Mouse (Mus musculus) brain, adult 2 months (tissue): Measurements from ENCODE around the gene Ttc24.

ENCODE experiments used
- DNase-seq: peaks from one replicate; pipeline ENCODE4 v3.0.0; 2011; ENCODE audit warnings: low read depth, low spot score

Ttc24 gene

GRCm38 (mm10) chr3:88081345-88082223, 3.5 kb upstream of the Ttc24 start, which contains the start of gene Iqgap3:
TSS of gene Iqgap3 (plus strand) at chr3:88081971.
- DNase-seq, result peak; percentile 95

- DNase-seq, result no peak
Measured at GRCm38 (mm10) chr3:88077441-88077840, 663 bp downstream of the Ttc24 start.

DNA sequence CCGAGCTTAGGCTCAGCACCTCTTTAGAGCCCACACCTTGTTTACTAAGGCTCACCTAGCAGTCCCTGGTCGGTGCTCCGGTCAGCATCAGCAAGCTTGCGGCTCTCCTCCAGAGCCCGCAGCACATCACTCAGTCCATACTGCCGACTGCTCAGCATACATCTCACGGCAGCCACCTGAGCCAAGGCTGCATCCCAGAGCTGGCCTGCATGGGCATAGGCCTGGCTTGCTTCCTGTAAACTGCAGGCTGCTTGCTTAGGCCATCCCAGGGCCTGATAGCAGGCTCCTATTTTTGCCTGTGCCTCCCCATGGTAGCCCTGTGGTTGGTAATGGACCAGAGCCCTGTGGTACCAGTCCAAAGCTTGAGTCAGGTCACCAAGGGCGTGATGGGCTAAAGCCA, 3.3 kb downstream of the Ttc24 start:
- no peak for DNase-seq

DNA sequence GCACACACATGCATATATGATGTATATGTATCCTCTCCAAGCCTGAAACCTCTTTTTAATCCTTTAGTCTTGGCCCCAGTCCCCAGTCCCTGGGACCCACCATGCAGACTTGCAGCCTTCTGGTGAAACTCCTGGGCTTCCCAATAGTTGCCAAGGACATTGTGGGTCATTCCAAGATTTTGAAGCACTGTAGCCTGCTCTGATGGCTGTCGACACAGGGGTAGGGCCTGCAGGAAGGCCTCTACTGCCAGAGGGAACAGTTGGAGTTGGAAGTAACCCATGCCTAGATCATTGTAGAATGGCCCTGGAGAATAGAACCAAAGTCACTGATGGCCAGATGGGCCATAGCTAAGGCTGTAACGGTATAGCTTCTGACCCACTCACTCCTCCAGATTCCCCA, 3.8 kb downstream of the Ttc24 start:
- DNase-seq, result no peak

DNA sequence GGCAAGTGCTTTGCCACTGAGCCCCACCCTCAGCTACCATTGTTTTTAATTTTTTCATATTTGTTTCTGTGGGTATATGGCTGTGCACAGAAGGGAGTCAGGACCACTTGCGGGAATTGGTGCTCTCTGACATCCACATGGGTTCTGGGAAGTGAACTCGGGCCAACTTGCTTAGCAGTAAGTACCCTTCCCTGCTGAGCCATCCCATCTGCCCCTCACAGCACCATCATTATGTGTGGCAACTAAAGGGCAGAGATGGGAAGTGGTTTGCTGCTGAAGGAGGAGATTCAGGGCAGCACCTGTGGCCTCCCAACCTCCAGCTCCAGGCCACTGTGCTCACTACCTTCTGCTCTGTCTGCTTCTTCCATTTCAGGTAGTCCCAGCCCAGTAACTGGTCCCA, 4.5 kb downstream of the Ttc24 start:
- DNase-seq, result peak; percentile 27

DNA sequence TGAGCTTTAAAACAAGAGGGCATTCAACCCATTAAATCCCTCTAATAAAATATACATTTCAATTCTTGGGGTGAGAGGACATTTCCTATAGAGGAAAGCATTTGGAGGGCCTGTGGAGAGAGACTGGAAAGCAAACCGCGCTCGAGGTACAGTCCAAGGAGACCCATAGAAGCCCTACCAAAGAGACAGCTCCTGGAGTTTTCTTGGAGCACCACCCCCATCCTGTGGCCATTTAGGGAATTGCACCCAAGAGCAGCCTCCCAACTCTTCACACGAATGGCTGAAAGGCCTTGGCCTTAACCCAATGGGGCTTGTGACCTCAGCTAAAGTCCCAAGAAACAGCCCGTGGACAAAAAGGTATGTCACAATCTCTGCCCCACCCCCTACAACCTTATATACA, 6.3 kb downstream of the Ttc24 start:
- DNase-seq, result peak; percentile 86

DNA sequence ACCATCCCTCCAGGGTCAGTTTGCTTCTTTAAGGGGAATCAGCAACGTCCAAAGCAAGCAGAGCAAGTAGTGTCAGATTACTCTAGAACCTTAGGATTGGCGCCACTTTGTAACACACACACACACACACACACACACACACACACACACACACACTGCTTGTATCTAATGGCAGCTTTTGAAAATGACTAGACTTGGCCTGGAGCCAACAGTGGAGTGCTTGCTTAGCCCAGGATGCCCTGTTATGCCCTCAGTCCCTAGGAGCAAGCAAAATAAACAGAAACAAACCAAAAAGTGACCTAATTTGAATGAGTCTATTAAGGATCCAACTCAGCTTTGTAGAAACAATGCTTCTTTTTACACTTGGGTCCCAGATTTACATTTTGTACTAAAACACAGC, 9.7 kb downstream of the Ttc24 start:
- no peak for DNase-seq

DNA sequence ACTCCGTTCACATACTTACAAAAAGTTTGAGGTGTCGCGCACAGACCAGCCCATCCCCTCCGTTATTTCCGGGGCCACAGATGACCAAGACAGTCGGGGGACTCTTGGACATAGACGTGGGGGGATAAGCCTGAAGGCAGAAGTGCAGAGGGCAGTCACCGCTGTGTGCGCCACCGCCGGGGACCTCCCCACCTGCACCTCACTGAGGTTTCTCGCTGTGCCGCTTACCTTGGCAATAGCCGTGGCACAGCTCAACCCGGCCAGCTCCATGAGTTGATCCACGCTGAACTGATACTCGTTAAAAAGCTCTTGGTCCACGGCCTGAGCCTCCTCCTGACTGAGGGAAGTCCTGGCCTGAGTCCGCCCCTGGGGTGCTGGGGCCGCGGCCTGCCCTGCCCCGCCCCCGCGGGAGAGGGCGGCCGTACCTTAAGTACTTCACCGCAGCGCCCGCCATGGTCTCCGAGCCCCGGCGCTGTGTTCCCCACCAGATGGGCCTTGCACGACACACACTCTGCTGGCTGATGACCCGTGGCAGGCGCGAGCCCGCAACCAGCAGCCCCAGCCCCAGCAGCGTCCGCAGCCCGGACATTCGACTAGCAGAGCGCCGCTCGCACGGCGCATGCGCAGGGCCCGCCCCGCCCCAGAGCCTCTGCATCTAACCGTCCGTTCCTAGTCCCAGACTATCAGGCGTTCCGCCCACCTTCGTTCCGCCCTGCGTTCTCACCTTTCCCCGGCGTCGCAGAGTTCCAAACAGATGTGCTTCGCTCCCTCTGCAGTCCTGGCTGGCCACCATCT, 20.0 kb downstream of the Ttc24 start, which contains the start of gene Naxe:
Naxe (minus strand) TSS at position 594 of the 795 bp plus-strand sequence.
- DNase-seq, result peak; percentile 95

- no peak for DNase-seq
Measured at GRCm38 (mm10) chr3:88057030-88057429, 21.1 kb downstream of the Ttc24 start.

GRCm38 (mm10) chr3:88049532-88049931, 28.6 kb downstream of the Ttc24 start:
- no peak for DNase-seq

- DNase-seq, result peak; percentile 99
Measured at GRCm38 (mm10) chr3:88042661-88043421, 35.3 kb downstream of the Ttc24 start, which contains the start of gene Gpatch4. TSS of gene Gpatch4 (plus strand) at chr3:88043108.

DNA sequence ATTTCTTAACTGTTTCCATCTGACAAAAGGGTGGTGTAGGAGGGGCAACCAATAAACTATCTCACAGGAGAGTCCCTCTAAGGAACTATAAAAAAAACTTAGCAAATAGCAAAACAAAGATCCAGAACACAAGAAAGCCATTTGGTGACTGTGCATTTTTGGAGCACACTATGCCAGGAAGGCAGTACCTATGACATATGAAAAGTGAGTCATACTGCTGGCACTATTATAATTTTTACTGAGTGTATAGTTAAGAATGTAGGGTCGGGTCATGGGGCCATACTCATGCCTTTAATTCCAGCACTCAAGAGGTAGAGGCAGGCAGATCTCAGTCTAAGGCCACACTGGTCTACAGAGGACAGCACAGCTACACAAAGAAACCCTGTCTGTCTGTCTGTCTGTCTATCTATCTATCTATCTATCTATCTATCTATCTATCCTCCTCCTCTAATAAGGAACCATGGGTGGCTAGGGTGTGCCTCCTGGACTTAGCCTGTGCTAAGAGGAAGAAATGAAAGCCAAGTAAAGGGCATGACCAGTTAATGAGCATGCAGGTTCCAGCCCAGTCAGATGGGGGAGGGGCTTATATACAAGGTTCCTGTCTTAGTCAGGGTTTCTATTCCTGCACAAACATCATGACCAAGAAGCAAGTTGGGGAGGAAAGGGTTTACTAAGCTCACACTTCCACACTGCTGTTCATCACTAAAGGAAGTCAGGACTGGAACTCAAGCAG, 42.4 kb downstream of the Ttc24 start:
- no peak for DNase-seq

- no peak for DNase-seq
Measured at GRCm38 (mm10) chr3:88033506-88033905, 44.6 kb downstream of the Ttc24 start.

DNA sequence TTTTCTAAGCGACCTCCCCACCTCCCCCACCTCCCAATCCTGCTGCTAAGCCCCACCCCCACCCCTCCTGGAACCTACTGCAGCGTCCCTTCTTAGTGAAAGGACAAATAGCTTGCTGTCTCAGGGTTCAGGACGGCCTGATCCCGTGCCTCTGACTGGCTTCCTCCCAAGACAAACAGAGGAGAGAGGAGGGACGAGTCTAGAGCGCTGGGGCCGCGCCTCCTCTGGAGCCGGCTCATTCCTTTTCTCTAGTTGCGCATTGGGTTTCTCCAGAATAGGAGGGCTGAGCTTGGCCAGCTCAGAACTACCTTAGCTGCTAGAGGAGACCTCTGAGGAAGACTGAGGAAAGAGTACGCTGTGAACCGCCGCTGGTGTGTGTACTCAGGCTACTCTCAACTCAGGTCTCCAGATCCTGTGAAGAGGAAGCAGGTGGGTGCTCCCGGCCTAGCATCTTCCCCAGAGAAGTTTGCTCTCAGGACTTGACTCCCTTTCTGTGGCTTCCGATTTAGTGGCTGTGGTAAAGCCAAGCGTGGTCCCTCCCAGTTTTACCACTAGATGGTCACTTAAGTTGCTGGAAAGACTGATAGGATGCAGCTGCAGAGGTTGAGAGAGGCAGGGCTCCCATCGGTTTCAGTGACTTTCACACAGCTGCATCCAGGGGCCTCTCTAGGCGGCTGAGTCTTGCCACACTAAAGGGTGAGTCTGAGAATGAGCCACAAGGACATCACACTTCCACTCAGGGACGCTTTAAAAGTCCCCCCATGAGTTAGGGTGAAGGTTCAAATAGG, 47.3 kb downstream of the Ttc24 start:
- peak; percentile 89 for DNase-seq

DNA sequence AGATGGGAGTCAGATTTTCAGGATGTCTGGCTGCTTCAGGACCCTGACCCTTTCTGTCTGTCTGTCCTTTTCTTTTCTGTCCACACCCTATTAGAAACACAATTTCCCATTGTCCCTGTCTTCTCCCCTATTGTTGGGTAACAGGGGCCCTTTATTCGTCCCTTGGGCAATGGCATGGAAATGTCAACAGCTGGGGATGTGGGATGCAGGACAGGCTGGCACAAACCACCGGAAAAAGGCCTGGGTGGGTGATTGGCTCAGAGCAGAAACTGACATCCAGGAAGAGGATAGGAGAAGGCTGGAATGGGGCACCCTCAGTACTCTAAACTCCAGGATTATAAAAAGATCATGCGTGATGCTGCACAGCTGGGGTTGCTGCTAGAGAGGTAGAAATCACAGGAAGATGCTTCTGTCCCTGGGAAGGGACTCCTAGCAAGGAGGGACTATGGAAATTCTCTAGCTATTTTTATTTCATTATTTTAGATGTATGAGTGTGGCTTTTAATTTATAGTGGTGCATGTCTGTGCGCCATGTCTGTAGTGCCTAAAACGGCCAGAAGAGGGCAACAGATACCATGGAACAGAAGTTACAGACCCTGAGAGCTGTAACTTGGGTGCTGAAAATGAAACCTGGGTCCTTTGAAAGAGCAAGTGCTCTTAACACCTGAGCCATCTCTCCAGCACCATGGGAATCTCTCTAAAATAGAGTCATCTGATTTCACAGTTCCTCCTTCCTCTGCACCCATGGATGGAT, 50.5 kb downstream of the Ttc24 start, which contains the start of gene Hapln2:
Hapln2 (minus strand) TSS at position 150 of the 753 bp plus-strand sequence.
- peak; percentile 93 for DNase-seq

- DNase-seq, result no peak
Measured at GRCm38 (mm10) chr3:88026823-88027222, 51.3 kb downstream of the Ttc24 start.

DNA sequence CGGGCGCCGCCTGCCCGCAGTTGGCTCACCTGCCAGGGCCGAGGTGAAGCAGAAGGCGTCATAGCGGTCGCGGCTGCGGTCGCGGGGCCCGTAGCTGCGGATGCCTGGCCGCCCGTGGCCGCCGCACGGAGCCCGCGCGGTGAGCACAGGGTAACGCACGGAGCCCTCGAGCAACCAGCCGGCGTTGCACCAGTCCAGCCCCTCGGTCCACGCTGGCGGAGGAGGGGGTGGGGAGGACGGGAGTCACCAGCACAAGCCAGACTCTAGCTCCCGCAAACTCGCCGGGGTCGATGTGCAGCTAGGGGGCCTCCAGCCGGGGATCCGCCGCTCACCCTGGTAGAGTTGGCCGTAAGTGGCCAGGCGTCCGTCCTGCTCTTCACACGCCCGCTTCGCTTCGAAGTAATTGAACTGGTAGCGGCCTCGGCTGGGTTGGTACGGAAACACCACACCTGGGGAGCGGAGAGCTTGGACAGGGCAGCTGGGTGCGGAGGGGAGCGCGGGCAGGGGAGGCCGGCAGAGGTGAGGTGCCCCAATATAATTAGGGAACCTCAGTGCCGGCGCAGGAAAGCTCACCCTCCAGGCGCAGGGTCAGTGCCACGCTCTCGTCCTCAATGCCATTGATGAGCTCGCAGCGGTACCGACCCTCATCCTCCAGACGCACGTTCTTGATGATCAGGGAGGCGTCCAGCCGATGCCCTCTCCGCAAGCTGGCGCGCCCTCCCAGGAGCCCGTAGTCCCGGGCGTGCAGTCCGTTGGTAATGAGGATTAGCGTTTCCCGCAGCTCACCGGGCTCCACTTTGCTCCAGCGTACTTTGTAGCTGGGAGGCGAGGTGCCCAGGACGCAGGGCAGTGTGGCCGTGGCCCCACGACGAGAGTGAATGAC, 54.7 kb downstream of the Ttc24 start:
- DNase-seq, result no peak
